Mouse (Mus musculus): ENCODE results near the gene Psmd8.

Gene Psmd8

GRCm38 (mm10) chr7:29158264-29158663, 22.2 kb downstream of the Psmd8 start:
- ChIA-PET CTCF (interaction anchor here in 3 of 4 experiments (0.5 to 1.8 kb wide), 5 partner anchors 11 to 349 kb away, joined by 3 to 6 read pairs (median 3); no protein-coding TSS in a partner anchor), POLR2A (interaction anchor here (0.6 to 6.2 kb wide), 13 partner anchors 10 to 139 kb away, joined by 3 to 41 read pairs (median 3); partner anchors contain the start of genes Psmd8 (in 3 of the 4), Ggn (in 2 of the 4) and Spred3 (in 2 of the 4))

- POLR2A ChIA-PET: interaction anchor here (0.6 to 6.2 kb wide), 77 partner anchors 7 to 827 kb away, joined by 3 to 41 read pairs (median 4); partner anchors contain the start of genes Ggn (in 3 of the 4), Spred3 (in 3 of the 4), Psmd8 (in 2 of the 4) and Rasgrp4 (in 2 of the 4)
- CTCF ChIA-PET: interaction anchor here (0.6 to 2.6 kb wide), 43 partner anchors 9 to 1458 kb away, joined by 3 to 25 read pairs (median 3); partner anchors contain the start of genes Ggn (in 3 of the 4), Spred3 (in 2 of the 4), Kcnk6 (in 1 of the 4) and Ppp1r14a (in 1 of the 4)
These were observed 24.4 kb downstream of the Psmd8 start, which contains the start of gene Fam98c for GRCm38 (mm10) chr7:29155838-29156782. Gene Fam98c, minus strand, starts transcription at chr7:29156234.

- POLR2A ChIA-PET: interaction anchor here (0.5 to 6.2 kb wide), 78 partner anchors 8 to 1898 kb away, joined by 3 to 41 read pairs (median 4); partner anchors contain the start of genes Ggn (in 3 of the 4), Spred3 (in 3 of the 4), Psmd8 (in 2 of the 4) and Rasgrp4 (in 2 of the 4)
- CTCF ChIA-PET: interaction anchor here (0.5 to 2.6 kb wide), 36 partner anchors 7 to 1459 kb away, joined by 3 to 25 read pairs (median 3); partner anchors contain the start of genes Ggn (in 2 of the 4), Ryr1 (in 2 of the 4), Catsperg1 (in 1 of the 4) and Kcnk6 (in 1 of the 4)
These were observed 25.2 kb downstream of the Psmd8 start for GRCm38 (mm10) chr7:29155196-29155837.

GRCm38 (mm10) chr7:29154018-29154720, 26.3 kb downstream of the Psmd8 start:
- POLR2A ChIA-PET: interaction anchor here (0.5 to 6.2 kb wide), 32 partner anchors 9 to 187 kb away, joined by 3 to 41 read pairs (median 4); partner anchors contain the start of genes Ggn (in 2 of the 4), Psmd8 (in 2 of the 4), Rasgrp4 (in 2 of the 4) and Spred3 (in 2 of the 4)
- CTCF ChIA-PET: interaction anchor here (0.6 to 2.5 kb wide), 22 partner anchors 8 to 1018 kb away, joined by 3 to 16 read pairs (median 4); partner anchors contain the start of genes Psmd8 (in 2 of the 4), Ryr1 (in 2 of the 4), 2200002D01Rik (in 1 of the 4) and Ggn (in 1 of the 4)

- CTCF ChIA-PET: interaction anchor here in 2 of 4 experiments (0.8 to 1.5 kb wide), 2 partner anchors 34 to 150 kb away, joined by 4 to 10 read pairs; no protein-coding TSS in a partner anchor
- POLR2A ChIA-PET: interaction anchor here in 3 of 4 experiments (0.5 to 1.3 kb wide), 7 partner anchors 14 to 83 kb away, joined by 3 read pairs; partner anchors contain the start of genes Ggn (in 1 of the 3) and Spred3 (in 1 of the 3)
These were observed 29.0 kb downstream of the Psmd8 start for GRCm38 (mm10) chr7:29151486-29151885.

- ChIA-PET CTCF (interaction anchor here in 2 of 4 experiments (0.6 to 1.1 kb wide), 2 partner anchors 22 to 158 kb away, joined by 3 to 6 read pairs; no protein-coding TSS in a partner anchor), POLR2A (interaction anchor here in 2 of 4 experiments (0.7 to 2.1 kb wide), 9 partner anchors 8 to 173 kb away, joined by 3 to 6 read pairs (median 4); partner anchors contain the start of genes Fam98c (in 1 of the 2), Ggn (in 1 of the 2), Spred3 (in 1 of the 2) and Yif1b (in 1 of the 2))
These were observed 31.7 kb downstream of the Psmd8 start for GRCm38 (mm10) chr7:29148771-29149170.

- POLR2A ChIA-PET: interaction anchor here (0.5 to 4.3 kb wide), 12 partner anchors 8 to 1342 kb away, joined by 3 to 35 read pairs (median 4); partner anchors contain the start of genes Fam98c (in 1 of the 4) and Rasgrp4 (in 1 of the 4)
- CTCF ChIA-PET: interaction anchor here in 2 of 4 experiments (1.0 to 2.2 kb wide), 3 partner anchors 9 to 11 kb away, joined by 3 to 5 read pairs (median 3); partner anchors contain the start of gene Fam98c (in 1 of the 2)
These were observed 33.7 kb downstream of the Psmd8 start for GRCm38 (mm10) chr7:29146625-29147367.

- CTCF ChIA-PET: interaction anchor here in 3 of 4 experiments (0.6 to 1.4 kb wide), 4 partner anchors 11 to 999 kb away, joined by 3 to 4 read pairs (median 4); partner anchors contain the start of gene Fam98c (in 1 of the 3)
- POLR2A ChIA-PET: interaction anchor here in 3 of 4 experiments (0.8 to 4.3 kb wide), 8 partner anchors 9 to 36 kb away, joined by 3 to 35 read pairs (median 4); partner anchors contain the start of genes Fam98c (in 1 of the 3), Psmd8 (in 1 of the 3) and Ryr1 (in 1 of the 3)
These were observed 36.5 kb downstream of the Psmd8 start for GRCm38 (mm10) chr7:29144006-29144405.

GRCm38 (mm10) chr7:29141416-29141815, 39.1 kb downstream of the Psmd8 start:
- ChIA-PET CTCF (interaction anchor here in 1 of 4 experiments (1.6 kb wide), 1 partner anchor 14 kb away, joined by 4 read pairs; no protein-coding TSS in a partner anchor), POLR2A (interaction anchor here in 2 of 4 experiments (1.1 to 2.0 kb wide), 3 partner anchors 13 to 34 kb away, joined by 3 to 8 read pairs (median 5); no protein-coding TSS in a partner anchor)

GRCm38 (mm10) chr7:29139237-29139636, 41.3 kb downstream of the Psmd8 start:
- POLR2A ChIA-PET: interaction anchor here in 2 of 4 experiments (1.6 to 3.1 kb wide), 4 partner anchors 10 to 41 kb away, joined by 5 to 21 read pairs (median 7); partner anchors contain the start of gene Psmd8 (in 1 of the 2)
- CTCF ChIA-PET: interaction anchor here in 1 of 4 experiments (0.6 kb wide), 1 partner anchor 16 kb away, joined by 3 read pairs; no protein-coding TSS in a partner anchor

- ChIA-PET POLR2A (interaction anchor here in 3 of 4 experiments (0.5 to 3.1 kb wide), 25 partner anchors 10 to 504 kb away, joined by 3 to 21 read pairs (median 4); partner anchors contain the start of genes Psmd8 (in 2 of the 3), Ryr1 (in 2 of the 3), Fam98c (in 1 of the 3) and Ggn (in 1 of the 3)), CTCF (interaction anchor here in 2 of 4 experiments (0.5 to 1.0 kb wide), 7 partner anchors 11 to 404 kb away, joined by 3 to 6 read pairs (median 3); partner anchors contain the start of genes Fam98c (in 1 of the 2) and Ryr1 (in 1 of the 2))
These were observed 43.1 kb downstream of the Psmd8 start for GRCm38 (mm10) chr7:29137429-29137828.

- ChIA-PET CTCF (interaction anchor here in 3 of 4 experiments (0.6 to 2.0 kb wide), 8 partner anchors 8 to 333 kb away, joined by 3 to 14 read pairs (median 4); partner anchors contain the start of gene Ryr1 (in 1 of the 3)), POLR2A (interaction anchor here (0.6 to 1.7 kb wide), 19 partner anchors 8 to 425 kb away, joined by 3 to 7 read pairs (median 3); partner anchors contain the start of genes Ryr1 (in 2 of the 4), Fam98c (in 1 of the 4), Psmd8 (in 1 of the 4) and Sipa1l3 (in 1 of the 4))
These were observed 45.7 kb downstream of the Psmd8 start, which contains the start of gene Rasgrp4 for GRCm38 (mm10) chr7:29134693-29135386. Gene Rasgrp4, plus strand, starts transcription at chr7:29134851.

GRCm38 (mm10) chr7:29134230-29134629, 46.3 kb downstream of the Psmd8 start:
- CTCF ChIA-PET: interaction anchor here in 2 of 4 experiments (1.4 to 2.0 kb wide), 2 partner anchors 8 to 9 kb away, joined by 6 to 14 read pairs; partner anchors contain the start of gene Ryr1 (in 1 of the 2)
- POLR2A ChIA-PET: interaction anchor here in 2 of 4 experiments (0.6 to 1.7 kb wide), 7 partner anchors 13 to 368 kb away, joined by 3 to 7 read pairs (median 3); partner anchors contain the start of genes Fam98c (in 1 of the 2) and Sirt2 (in 1 of the 2)

GRCm38 (mm10) chr7:29128725-29129124, 51.8 kb downstream of the Psmd8 start:
- POLR2A ChIA-PET: no interaction called here

More at GRCm38 (mm10) chr7:29128725-29129124, 51.8 kb downstream of the Psmd8 start:
- CTCF ChIA-PET: interaction anchor here in 2 of 4 experiments (0.6 to 1.4 kb wide), 12 partner anchors 16 to 402 kb away, joined by 3 to 7 read pairs (median 4); partner anchors contain the start of genes Ggn (in 1 of the 2), Psmd8 (in 1 of the 2) and Spred3 (in 1 of the 2)
